Mouse (Mus musculus) c-Kit-positive CD71-positive TER-119-positive erythroid progenitor cells, embryonic 14.5 days (primary cell): Measurements from ENCODE around the gene Rps28.

Experiments
- DNase-seq: peaks from one replicate; pipeline ENCODE4 v3.0.0-alpha.2; 2013; ENCODE audit warnings: low spot score

Gene Rps28

GRCm38 (mm10) chr17:33811142-33811516, 13.2 kb downstream of the Rps28 start:
- DNase-seq: no peak

GRCm38 (mm10) chr17:33810334-33811141, 13.8 kb downstream of the Rps28 start, which contains the start of gene Kank3:
Gene Kank3 (plus strand): TSS chr17:33810519.
- DNase-seq: peak; percentile 93

- no peak for DNase-seq
Observed at GRCm38 (mm10) chr17:33808192-33808591, 16.2 kb downstream of the Rps28 start.

- no peak for DNase-seq
Observed at GRCm38 (mm10) chr17:33807181-33807888, 17.0 kb downstream of the Rps28 start.

- DNase-seq: no peak
Observed at GRCm38 (mm10) chr17:33804745-33805144, 19.6 kb downstream of the Rps28 start.

GRCm38 (mm10) chr17:33804205-33804604, 20.2 kb downstream of the Rps28 start:
- DNase-seq: no peak

GRCm38 (mm10) chr17:33802221-33802620, 22.1 kb downstream of the Rps28 start:
- DNase-seq: no peak

- no peak for DNase-seq
Observed at GRCm38 (mm10) chr17:33799277-33799676, 25.1 kb downstream of the Rps28 start.

- no peak for DNase-seq
Observed at GRCm38 (mm10) chr17:33798306-33798705, 26.1 kb downstream of the Rps28 start.

GRCm38 (mm10) chr17:33788732-33789131, 35.6 kb downstream of the Rps28 start:
- DNase-seq: no peak

- no peak for DNase-seq
Observed at GRCm38 (mm10) chr17:33786375-33786774, 38.0 kb downstream of the Rps28 start.

GRCm38 (mm10) chr17:33784939-33785338, 39.4 kb downstream of the Rps28 start:
- no peak for DNase-seq

GRCm38 (mm10) chr17:33783408-33783807, 41.0 kb downstream of the Rps28 start:
- DNase-seq: no peak

- DNase-seq: no peak
Observed at GRCm38 (mm10) chr17:33782067-33782466, 42.3 kb downstream of the Rps28 start.

GRCm38 (mm10) chr17:33781124-33781977, 43.0 kb downstream of the Rps28 start, which contains the start of gene Angptl4:
Gene Angptl4 (minus strand): TSS chr17:33781830.
- DNase-seq: peak; percentile 55

- no peak for DNase-seq
Observed at GRCm38 (mm10) chr17:33780431-33780830, 43.9 kb downstream of the Rps28 start.

GRCm38 (mm10) chr17:33779967-33780295, 44.4 kb downstream of the Rps28 start:
- DNase-seq: no peak

GRCm38 (mm10) chr17:33779271-33779966, 44.9 kb downstream of the Rps28 start:
- no peak for DNase-seq

- no peak for DNase-seq
Observed at GRCm38 (mm10) chr17:33775287-33775686, 49.1 kb downstream of the Rps28 start.

- DNase-seq: no peak
Observed at GRCm38 (mm10) chr17:33774573-33775155, 49.7 kb downstream of the Rps28 start.

- no peak for DNase-seq
Observed at GRCm38 (mm10) chr17:33773871-33774572, 50.3 kb downstream of the Rps28 start.
